Mouse (Mus musculus) kidney, postnatal 0 days (tissue): ENCODE data around the gene Lsm4. TPM values are rescaled to one million over a fixed set of nuclear protein-coding genes. Genes with fewer than 3 reads are reported as not detected.

Source experiments
- ATAC-seq: fragments of 200-750 bp; cut with Nextera tagmentation; replicated peaks from 2 replicates; pipeline ENCODE4 v1.8.0; 2017; ENCODE audit warnings: low read depth, moderate number of reproducible peaks, moderate TSS enrichment, moderate library complexity; ENCODE audit not compliant: low FRiP score
- DNase-seq: peaks from one replicate; pipeline ENCODE4 v3.0.0-alpha.2; 2016; ENCODE audit warnings: low spot score
- H3K27ac ChIP-seq: fragments of 300-500 bp; sonication (generic); 2 replicates; pipeline ENCODE4 v1.5.1; 2014; ENCODE audit warnings: mild to moderate bottlenecking
- H3K27me3 ChIP-seq: fragments of 300-500 bp; sonication (generic); 2 replicates; pipeline ENCODE4 v1.6.1; 2014; ENCODE audit warnings: low read length, mixed read lengths; ENCODE audit not compliant: insufficient read depth
- H3K36me3 ChIP-seq: fragments of 300-500 bp; sonication (generic); 2 replicates; pipeline ENCODE4 v1.6.1; 2014; ENCODE audit warnings: low read length, mixed read lengths; ENCODE audit not compliant: insufficient read depth
- H3K4me1 ChIP-seq: fragments of 300-500 bp; sonication (generic); replicated peaks from 2 replicates; pipeline ENCODE4 v1.6.1; 2014; ENCODE audit warnings: antibody characterized with exemption, low read length, mixed read lengths; ENCODE audit not compliant: insufficient read depth
- H3K4me2 ChIP-seq: fragments of 300-500 bp; sonication (generic); 2 replicates; pipeline ENCODE4 v1.6.1; 2014; ENCODE audit warnings: mild to moderate bottlenecking, low read length, moderate library complexity, mixed read lengths
- H3K4me3 ChIP-seq: fragments of 300-500 bp; sonication (generic); replicated peaks from 2 replicates; pipeline ENCODE4 v1.5.1; 2014; ENCODE audit warnings: low read depth, low read length
- H3K9ac ChIP-seq: fragments of 300-500 bp; sonication (generic); 2 replicates; pipeline ENCODE4 v1.6.1; 2014; ENCODE audit warnings: low read depth, low read length
- H3K9me3 ChIP-seq: fragments of 300-500 bp; sonication (generic); replicated peaks from 2 replicates; pipeline ENCODE4 v1.6.1; 2016; ENCODE audit warnings: low read length, inconsistent platforms, mixed read lengths
- CTCF ChIP-seq: IDR thresholded peaks from 2 replicates; pipeline ENCODE4 v1.5.1; 2016; ENCODE audit warnings: antibody characterized with exemption, low read depth, mild to moderate bottlenecking, moderate library complexity
- WGBS: fragments of 180-500 bp; shearing (Covaris S2); extraction: QIAGEN DNeasy Blood & Tissue Kit; methylation state at CpG from one replicate; pipeline ENCODE4 v1.1.7; 2014; 5-methylcytosine and 5-hydroxymethylcytosine counted together
- polyA plus RNA-seq: library from polyadenylated mRNA; unstranded; fragments of >200 nt; fragmentation: Nextera tagmentation; extraction: Ambion mirVana; gene quantifications from 2 replicates; pipeline ENCODE4 v1.2.1, GENCODE M21; 2015

The Lsm4 gene
- polyA plus RNA-seq, 1 experiment from 2014 or later: 281 TPM

GRCm38 (mm10) chr8:70638752-70639151, 34.3 kb upstream of the Lsm4 start:
- Histone ChIP-seq H3K36me3 (no peaks in the 10 kb centered on the region), H3K9ac (no peak overlapping the region), H3K4me3 (no peak overlapping the region), H3K4me2 (no peak overlapping the region), H3K9me3 (no peaks in the 10 kb centered on the region), H3K27ac (no peak overlapping the region), H3K4me1 (peaks cover 17% of the 10 kb centered on the region), H3K27me3 (no peaks in the 10 kb centered on the region)
- DNase-seq (no peak), ATAC-seq (no peak)
- WGBS: 49% methylated on average over 9 of the region's 9 CpGs
- TF ChIP-seq CTCF: no peak

- WGBS: 65% methylated on average over 3 of the region's 3 CpGs
- no peaks in the 10 kb centered on the region for H3K36me3 ChIP-seq
- ATAC-seq (no peak), DNase-seq (no peak)
- H3K27me3 ChIP-seq: no peaks in the 10 kb centered on the region
- H3K4me3 ChIP-seq: no peak overlapping the region
- H3K27ac ChIP-seq: no peak overlapping the region
- no peak overlapping the region for H3K4me2 ChIP-seq
- H3K9me3 ChIP-seq: no peaks in the 10 kb centered on the region
- no peak for TF ChIP-seq CTCF
- H3K9ac ChIP-seq: no peak overlapping the region
- H3K4me1 ChIP-seq: peaks cover 29% of the 10 kb centered on the region
These were observed 30.0 kb upstream of the Lsm4 start for GRCm38 (mm10) chr8:70643019-70643418.

- TF ChIP-seq CTCF: peak; percentile 42; the same call in 1 of the 2 replicates
- Histone ChIP-seq H3K36me3 (0 out of 2 replicates have a peak, but pooled peaks cover 3% of the 10 kb centered on the region), H3K9me3 (no peaks in the 10 kb centered on the region), H3K27me3 (no peaks in the 10 kb centered on the region), H3K4me3 (no peak overlapping the region), H3K27ac (no peak overlapping the region), H3K4me2 (no peak overlapping the region), H3K4me1 (peaks cover 34% of the 10 kb centered on the region), H3K9ac (no peak overlapping the region)
- WGBS: 95% methylated on average over 2 of the region's 2 CpGs
- ATAC-seq (no peak), DNase-seq (no peak)
These were observed 29.0 kb upstream of the Lsm4 start for GRCm38 (mm10) chr8:70644065-70644464.

GRCm38 (mm10) chr8:70645501-70646224, 27.4 kb upstream of the Lsm4 start:
- Histone ChIP-seq H3K36me3 (peaks cover 8% of the 10 kb centered on the region; the same call in 1 of the 2 replicates), H3K27ac (peak overlapping the region; percentile 65; the same call in 1 of the 2 replicates), H3K9ac (no peak overlapping the region), H3K4me1 (peaks cover 43% of the 10 kb centered on the region), H3K27me3 (no peaks in the 10 kb centered on the region), H3K4me2 (no peak overlapping the region), H3K9me3 (no peaks in the 10 kb centered on the region), H3K4me3 (no peak overlapping the region)
- ATAC-seq (peak; percentile 30; the same call in 1 of the 2 replicates), DNase-seq (peak; percentile 54)
- TF ChIP-seq CTCF: no peak
- 21% methylated on average over 17 of the region's 17 CpGs for WGBS

- no peak overlapping the region for H3K4me3 ChIP-seq
- peak overlapping the region; percentile 65; the same call in 1 of the 2 replicates for H3K27ac ChIP-seq
- ATAC-seq (0 out of 2 replicates have a peak, but pooled peaks have one; percentile 2), DNase-seq (no peak)
- H3K9ac ChIP-seq: no peak overlapping the region
- no peaks in the 10 kb centered on the region for H3K27me3 ChIP-seq
- no peak overlapping the region for H3K4me2 ChIP-seq
- 55% methylated on average over 6 of the region's 6 CpGs for WGBS
- H3K4me1 ChIP-seq: peaks cover 43% of the 10 kb centered on the region
- H3K9me3 ChIP-seq: no peaks in the 10 kb centered on the region
- TF ChIP-seq CTCF: no peak
- H3K36me3 ChIP-seq: peaks cover 13% of the 10 kb centered on the region; the same call in 1 of the 2 replicates
These were observed 26.7 kb upstream of the Lsm4 start for GRCm38 (mm10) chr8:70646369-70646768.

GRCm38 (mm10) chr8:70646775-70647174, 26.3 kb upstream of the Lsm4 start:
- Histone ChIP-seq H3K4me2 (no peak overlapping the region), H3K36me3 (peaks cover 16% of the 10 kb centered on the region), H3K4me3 (no peak overlapping the region), H3K9me3 (no peaks in the 10 kb centered on the region), H3K4me1 (peaks cover 43% of the 10 kb centered on the region), H3K27ac (no peak overlapping the region), H3K27me3 (no peaks in the 10 kb centered on the region), H3K9ac (no peak overlapping the region)
- TF ChIP-seq CTCF: no peak
- ATAC-seq (no peak), DNase-seq (no peak)
